Mouse (Mus musculus) bone marrow macrophage, adult 2 months (primary cell): ENCODE data around the gene Zfp541. TPM values are rescaled to one million over a fixed set of nuclear protein-coding genes. Genes with fewer than 3 reads are reported as not detected.

ENCODE experiments used
- H3K27ac ChIP-seq: 2 replicates; pipeline ENCODE4 v1.5.1; 2012; ENCODE audit warnings: low read depth, low read length; ENCODE audit not compliant: insufficient read depth
- H3K4me1 ChIP-seq: 2 replicates; pipeline ENCODE4 v1.6.1; 2012; ENCODE audit warnings: low read length; ENCODE audit not compliant: control insufficient read depth, insufficient read depth
- H3K4me3 ChIP-seq: 2 replicates; pipeline ENCODE4 v1.5.1; 2012; ENCODE audit warnings: mild to moderate bottlenecking, low read length, moderate library complexity; ENCODE audit not compliant: insufficient read depth
- CTCF ChIP-seq: IDR thresholded peaks from 2 replicates; pipeline ENCODE4 v1.5.1; 2012; ENCODE audit warnings: low read depth, mild to moderate bottlenecking, low read length, moderate library complexity
- POLR2A ChIP-seq: IDR thresholded peaks from 2 replicates; pipeline ENCODE4 v1.6.1; 2012; ENCODE audit warnings: mild to moderate bottlenecking, low read depth, low read length, borderline replicate concordance
- polyA plus RNA-seq: library from polyadenylated mRNA; stranded (reverse); fragments of >200 nt; gene quantifications from 2 replicates; pipeline ENCODE4 v1.2.4, GENCODE M21; 2012; ENCODE audit not compliant: missing spikeins, insufficient read depth, insufficient read length

Zfp541 gene
- polyA plus RNA-seq, 1 experiment = 0.48 TPM

DNA sequence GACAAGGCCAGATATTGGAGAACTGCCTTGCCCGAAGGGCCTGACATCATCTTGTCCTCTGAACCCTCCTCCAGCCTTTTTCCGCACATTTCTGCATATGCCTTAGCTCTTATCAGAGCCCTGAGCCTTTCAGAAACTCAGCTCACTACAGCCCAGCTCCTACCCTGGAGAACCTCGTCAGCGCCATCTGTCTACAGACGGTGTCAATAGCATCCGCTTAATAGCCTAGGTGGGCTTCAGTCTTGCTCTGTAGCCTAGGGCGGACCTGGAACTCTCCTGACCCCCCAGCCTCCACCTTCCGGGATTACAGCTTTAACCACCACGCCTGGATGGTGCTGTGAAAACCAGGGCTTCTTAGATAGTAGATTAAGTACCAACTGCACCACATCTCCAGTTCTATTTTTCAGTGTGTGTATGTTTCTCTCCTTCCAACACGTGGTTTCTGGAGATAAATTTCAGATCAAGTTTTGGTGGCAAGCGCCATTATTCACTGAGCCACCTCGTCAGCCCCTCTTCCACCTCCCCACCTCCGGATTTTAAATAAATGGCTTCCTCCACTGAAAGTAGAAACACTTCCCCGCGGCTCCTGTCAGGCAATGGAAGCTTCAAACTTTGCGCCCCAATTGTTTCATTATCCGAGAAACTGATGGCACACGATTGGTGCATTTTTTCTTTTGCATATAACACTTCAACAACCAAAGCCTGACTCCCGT lies 9.6 kb upstream of the Zfp541 start:
- TF ChIP-seq CTCF (peak; percentile 63), POLR2A (no peak)
- peak overlapping the region; percentile 77 for H3K4me3 ChIP-seq
- peak overlapping the region; percentile 92 for H3K27ac ChIP-seq
- peaks cover 41% of the 10 kb centered on the region for H3K4me1 ChIP-seq

- Histone ChIP-seq H3K4me3 (peak overlapping the region; percentile 77), H3K27ac (peak overlapping the region; percentile 92), H3K4me1 (peaks cover 47% of the 10 kb centered on the region)
- TF ChIP-seq POLR2A = peak; percentile 34; the same call in 1 of the 2 replicates
- no peak for TF ChIP-seq CTCF
Observed at GRCm38 (mm10) chr7:16052684-16053083, 8.9 kb upstream of the Zfp541 start.

DNA sequence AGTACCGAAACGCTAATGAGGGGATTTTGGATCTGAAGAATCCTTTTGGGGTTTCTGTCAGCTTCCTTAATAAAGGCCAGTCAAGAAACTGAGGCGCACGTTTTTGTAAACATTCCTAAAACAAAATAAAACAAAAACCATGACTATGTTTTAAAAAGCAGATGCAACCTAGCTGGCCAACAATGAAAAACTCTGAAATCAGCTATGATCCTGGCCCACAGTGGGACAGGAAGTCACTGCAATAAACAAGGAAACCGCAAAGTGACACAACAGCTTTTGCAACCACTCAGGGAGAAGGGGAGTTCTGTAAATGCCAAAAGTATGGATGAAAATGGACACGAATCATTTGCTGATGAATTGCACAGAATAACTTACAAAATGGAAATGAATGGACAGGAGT lies 8.5 kb upstream of the Zfp541 start:
- Histone ChIP-seq H3K4me3 (peak overlapping the region; percentile 77), H3K4me1 (peaks cover 51% of the 10 kb centered on the region), H3K27ac (peak overlapping the region; percentile 90)
- TF ChIP-seq CTCF = no peak
- no peak for TF ChIP-seq POLR2A

- Histone ChIP-seq H3K4me3 (no peak overlapping the region), H3K27ac (peak overlapping the region; percentile 50)
- TF ChIP-seq CTCF = no peak
- no peak for TF ChIP-seq POLR2A
Observed at GRCm38 (mm10) chr7:16054966-16055365, 6.6 kb upstream of the Zfp541 start.

GRCm38 (mm10) chr7:16055665-16056064 lies 5.9 kb upstream of the Zfp541 start:
- no peak overlapping the region for H3K4me3 ChIP-seq
- TF ChIP-seq CTCF = no peak
- peak overlapping the region; percentile 50 for H3K27ac ChIP-seq
- H3K4me1 ChIP-seq = peaks cover 43% of the 10 kb centered on the region

More at GRCm38 (mm10) chr7:16054966-16055365, 6.6 kb upstream of the Zfp541 start:
- peaks cover 50% of the 10 kb centered on the region for H3K4me1 ChIP-seq

- TF ChIP-seq POLR2A = no peak
- no peak for TF ChIP-seq CTCF
- H3K4me1 ChIP-seq = peaks cover 36% of the 10 kb centered on the region
- H3K4me3 ChIP-seq = no peak overlapping the region
- peak overlapping the region; percentile 65 for H3K27ac ChIP-seq
Observed at GRCm38 (mm10) chr7:16056459-16057135, 5.0 kb upstream of the Zfp541 start.

DNA sequence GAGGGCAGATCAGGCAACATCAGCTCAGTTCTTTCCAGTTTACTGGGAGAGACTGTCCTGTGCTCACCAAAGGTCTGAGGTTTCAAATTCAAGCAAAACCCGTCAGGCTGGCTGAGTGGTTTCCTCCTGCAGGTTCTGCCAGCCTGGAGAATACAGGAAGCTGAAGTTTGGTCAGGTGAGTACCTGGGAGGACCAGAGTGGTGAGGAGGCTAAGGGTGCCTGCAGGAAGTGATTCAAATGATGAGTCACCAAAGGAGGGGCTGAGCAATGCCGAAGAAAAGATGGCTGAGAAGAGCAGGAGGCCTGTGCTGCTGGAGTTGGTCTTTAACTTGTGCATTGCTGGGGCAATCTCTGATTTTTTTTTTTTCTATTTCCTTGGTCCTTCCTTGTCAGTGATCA lies 4.5 kb upstream of the Zfp541 start:
- H3K4me1 ChIP-seq = peaks cover 35% of the 10 kb centered on the region
- H3K27ac ChIP-seq = peak overlapping the region; percentile 65
- no peak for TF ChIP-seq POLR2A
- no peak for TF ChIP-seq CTCF
- H3K4me3 ChIP-seq = no peak overlapping the region

DNA sequence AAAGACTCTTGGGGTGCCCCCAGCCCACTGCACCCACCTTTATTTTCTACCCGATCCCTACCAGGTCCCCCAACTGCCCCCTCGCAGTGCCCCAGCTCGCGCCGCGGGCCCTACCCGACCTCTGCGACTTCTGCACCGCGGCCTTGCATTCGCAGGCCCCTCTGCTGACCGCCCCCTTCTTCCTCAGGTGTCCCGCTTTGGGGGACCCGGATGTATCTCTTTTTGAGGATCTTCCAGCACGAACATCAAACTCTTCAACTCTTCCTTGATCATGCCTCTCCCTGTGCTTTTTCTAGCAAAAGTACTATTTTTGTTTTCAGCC lies 446 bp downstream of the Zfp541 start:
- no peak for TF ChIP-seq CTCF
- TF ChIP-seq POLR2A = no peak

GRCm38 (mm10) chr7:16063490-16063889 lies 1.9 kb downstream of the Zfp541 start:
- TF ChIP-seq POLR2A (no peak), CTCF (peak; percentile 32; the same call in 1 of the 2 replicates)
- Histone ChIP-seq H3K27ac (no peak overlapping the region), H3K4me1 (peaks cover 6% of the 10 kb centered on the region), H3K4me3 (no peak overlapping the region)

More for the DNA sequence above, 446 bp downstream of the Zfp541 start:
- no peak overlapping the region for H3K4me3 ChIP-seq
- H3K27ac ChIP-seq = no peak overlapping the region
- peaks cover 18% of the 10 kb centered on the region for H3K4me1 ChIP-seq

DNA sequence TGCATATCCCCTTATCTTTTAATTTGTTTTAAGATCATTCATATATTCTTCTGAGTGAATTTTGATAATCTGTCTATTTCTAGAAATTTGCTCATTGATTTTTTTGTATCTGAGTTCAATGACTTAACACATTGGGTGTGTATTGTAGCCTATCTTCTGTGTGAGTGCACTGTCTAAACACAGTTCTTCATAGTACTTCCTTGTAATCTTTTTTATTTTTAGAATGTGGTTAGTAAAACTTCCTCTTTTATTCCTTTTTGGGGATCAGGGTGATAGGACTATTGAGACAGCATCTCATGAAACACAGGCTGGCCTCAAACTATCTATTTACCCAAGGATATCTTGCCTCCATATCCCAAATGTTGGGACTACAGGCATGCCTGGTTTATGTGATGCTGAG lies 9.2 kb downstream of the Zfp541 start:
- peaks cover 47% of the 10 kb centered on the region for H3K4me1 ChIP-seq
- no peak for TF ChIP-seq POLR2A
- no peak for TF ChIP-seq CTCF
- no peak overlapping the region for H3K4me3 ChIP-seq
- H3K27ac ChIP-seq = peak overlapping the region; percentile 86

DNA sequence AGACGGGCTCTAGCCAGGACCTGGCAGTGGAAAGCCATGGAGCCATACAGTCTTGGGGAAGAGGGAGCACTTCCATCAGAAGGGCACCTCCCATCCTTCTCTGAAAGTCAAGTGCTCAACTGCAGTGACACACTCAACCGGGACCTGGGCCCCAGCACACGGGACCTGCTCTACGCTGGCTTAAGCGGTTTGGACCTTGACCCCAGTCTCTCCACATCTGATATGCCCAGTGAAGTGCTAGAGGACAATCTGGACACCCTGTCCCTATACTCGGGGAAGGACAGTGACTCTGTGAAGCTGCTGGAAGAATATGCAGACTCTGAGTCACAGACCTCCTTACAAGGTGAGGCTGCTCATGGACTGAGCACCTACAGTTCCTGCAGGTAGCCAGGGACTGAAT lies 10.3 kb downstream of the Zfp541 start:
- Histone ChIP-seq H3K4me1 (peaks cover 45% of the 10 kb centered on the region), H3K4me3 (no peak overlapping the region), H3K27ac (peak overlapping the region; percentile 86)
- TF ChIP-seq CTCF (no peak), POLR2A (no peak)
